Mouse (Mus musculus) neural tube, embryonic 14.5 days (tissue): ENCODE data around the gene Cand2. TPM values are rescaled to one million over a fixed set of nuclear protein-coding genes. Genes with fewer than 3 reads are reported as not detected.
A peak's percentile ranks its signal among the peaks of the same experiment; 100 is the strongest.
"Not testable (repeated sequence)": the region's sequence is repeated elsewhere in the genome, so short reads cannot be mapped to it uniquely, and the experiment has no call there.

Experiments used
- ATAC-seq: fragments of 200-750 bp; cut with Nextera tagmentation; 2 replicates; pipeline ENCODE4 v1.8.0; 2017; ENCODE audit warnings: low read depth, mild to moderate bottlenecking, moderate TSS enrichment, moderate library complexity
- H3K27ac ChIP-seq: fragments of 300-500 bp; sonication (generic); 2 replicates; pipeline ENCODE4 v1.5.1; 2014; ENCODE audit warnings: low read depth, mild to moderate bottlenecking, control low read depth, low read length, moderate library complexity, mixed read lengths
- H3K27me3 ChIP-seq: fragments of 300-500 bp; sonication (generic); 2 replicates; pipeline ENCODE4 v1.6.1; 2014; ENCODE audit warnings: low read length; ENCODE audit not compliant: control insufficient read depth, insufficient read depth
- H3K36me3 ChIP-seq: fragments of 300-500 bp; sonication (generic); 2 replicates; pipeline ENCODE4 v1.6.1; 2014; ENCODE audit warnings: low read length, mixed read lengths; ENCODE audit not compliant: control insufficient read depth, insufficient read depth
- H3K4me1 ChIP-seq: fragments of 300-500 bp; sonication (generic); 2 replicates; pipeline ENCODE4 v1.6.1; 2014; ENCODE audit warnings: low read length; ENCODE audit not compliant: control insufficient read depth, insufficient read depth
- H3K4me2 ChIP-seq: fragments of 300-500 bp; sonication (generic); 2 replicates; pipeline ENCODE4 v1.6.1; 2014; ENCODE audit warnings: mild to moderate bottlenecking, low read depth, low read length, control low read depth
- H3K4me3 ChIP-seq: fragments of 300-500 bp; sonication (generic); 2 replicates; pipeline ENCODE4 v1.5.1; 2014; ENCODE audit warnings: low read depth, low read length, control low read depth, mixed read lengths
- H3K9ac ChIP-seq: fragments of 300-500 bp; sonication (generic); replicated peaks from 2 replicates; pipeline ENCODE4 v1.6.1; 2014; ENCODE audit warnings: low read depth, mild to moderate bottlenecking, control low read depth, low read length, mixed read lengths
- H3K9me3 ChIP-seq: fragments of 300-500 bp; sonication (generic); 2 replicates; pipeline ENCODE4 v1.6.1; 2016; ENCODE audit warnings: low read length; ENCODE audit not compliant: control insufficient read depth
- WGBS: fragments of 180-500 bp; shearing (Covaris S2); extraction: QIAGEN DNeasy Blood & Tissue Kit; methylation state at CpG from one replicate; pipeline ENCODE4 v1.1.7; 2014; 5-methylcytosine and 5-hydroxymethylcytosine counted together
- polyA plus RNA-seq: library from polyadenylated mRNA; unstranded; fragments of >200 nt; fragmentation: Nextera tagmentation; extraction: Ambion mirVana; gene quantifications from 2 replicates; pipeline ENCODE4 v1.2.1, GENCODE M21; 2014

Gene Cand2
- polyA plus RNA-seq, 1 experiment from 2014 or later, result 8.3 TPM

DNA sequence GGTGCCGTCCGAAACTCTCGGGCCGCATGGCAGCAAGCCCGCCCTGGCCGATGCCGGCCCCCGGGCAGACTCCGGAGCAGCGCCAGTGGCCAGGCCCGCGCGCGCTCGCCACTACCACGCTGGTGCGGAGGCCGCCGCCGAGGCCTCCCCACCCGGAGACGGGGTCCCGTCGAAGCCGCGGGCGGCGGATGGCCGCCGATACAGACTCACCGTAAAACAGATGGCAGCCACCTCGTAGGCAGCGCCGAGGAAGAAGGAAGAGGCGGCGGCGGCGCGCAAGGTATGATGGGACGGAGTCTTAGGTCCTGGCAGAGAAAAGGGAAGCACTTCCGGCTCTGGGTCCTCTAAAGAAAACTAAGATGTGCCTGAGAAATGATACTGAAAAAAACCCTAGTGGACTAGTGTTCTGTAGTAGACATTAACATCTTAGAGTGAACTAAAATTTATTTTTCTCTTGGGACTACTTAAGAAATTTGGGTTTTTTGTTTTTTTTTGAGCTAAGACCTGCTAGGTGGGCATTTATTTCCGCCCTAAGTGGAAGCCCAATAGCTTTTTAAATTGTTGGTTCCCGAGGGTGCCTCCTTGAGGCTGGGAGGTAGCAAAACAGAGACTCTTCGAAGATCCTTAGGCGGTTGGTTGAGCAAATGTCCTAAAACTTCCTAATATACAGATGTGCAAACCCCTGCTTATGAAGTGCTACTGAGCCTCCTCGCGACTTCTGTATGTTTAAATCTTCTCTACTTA, 34.3 kb downstream of the Cand2 start, which contains the start of gene Rpl32:
TSS of gene Rpl32 (minus strand) at position 260 of the 744 bp plus-strand sequence.
- Histone ChIP-seq H3K27ac (peak within 1 kb of the TSS; percentile 89), H3K36me3 (peaks cover 35% of the 10 kb centered on the region), H3K9ac (peak within 1 kb of the TSS; percentile 92), H3K4me2 (peak within 1 kb of the TSS; percentile 78), H3K4me3 (peak within 1 kb of the TSS; percentile 97), H3K27me3 (no peaks in the 10 kb centered on the region), H3K4me1 (peaks cover 16% of the 10 kb centered on the region), H3K9me3 (no peaks in the 10 kb centered on the region)
- under 1% methylated on average over 47 of the region's 47 CpGs for WGBS
- peak; percentile 87 for ATAC-seq

DNA sequence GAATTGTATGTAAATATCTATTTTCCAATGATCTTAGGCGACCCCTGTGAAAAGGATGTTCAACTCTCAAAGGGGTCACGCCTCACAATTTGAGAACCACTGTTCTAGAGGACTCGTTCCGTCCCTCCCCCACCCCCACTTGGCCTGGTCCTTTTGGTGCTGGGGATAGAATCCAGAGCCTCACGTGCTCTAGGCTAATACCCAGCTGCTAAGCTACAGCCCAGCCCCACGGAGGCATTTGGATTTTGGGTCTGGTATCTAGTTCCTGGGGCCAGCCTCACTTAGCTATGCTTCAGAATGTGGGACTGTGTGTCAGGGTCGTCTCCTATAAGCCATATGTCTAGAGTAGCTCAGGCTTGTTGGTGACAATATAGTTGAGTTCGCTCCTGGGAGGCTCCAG, 37.3 kb downstream of the Cand2 start:
- H3K4me1 ChIP-seq, result peaks cover 9% of the 10 kb centered on the region
- H3K27ac ChIP-seq, result no peak overlapping the region
- H3K36me3 ChIP-seq, result peaks cover 6% of the 10 kb centered on the region
- H3K27me3 ChIP-seq, result no peaks in the 10 kb centered on the region
- H3K9me3 ChIP-seq, result no peaks in the 10 kb centered on the region
- ATAC-seq, result no peak
- H3K9ac ChIP-seq, result no peak overlapping the region
- H3K4me3 ChIP-seq, result no peak overlapping the region
- WGBS, result 78% methylated on average over 8 of the region's 8 CpGs
- no peak overlapping the region for H3K4me2 ChIP-seq

DNA sequence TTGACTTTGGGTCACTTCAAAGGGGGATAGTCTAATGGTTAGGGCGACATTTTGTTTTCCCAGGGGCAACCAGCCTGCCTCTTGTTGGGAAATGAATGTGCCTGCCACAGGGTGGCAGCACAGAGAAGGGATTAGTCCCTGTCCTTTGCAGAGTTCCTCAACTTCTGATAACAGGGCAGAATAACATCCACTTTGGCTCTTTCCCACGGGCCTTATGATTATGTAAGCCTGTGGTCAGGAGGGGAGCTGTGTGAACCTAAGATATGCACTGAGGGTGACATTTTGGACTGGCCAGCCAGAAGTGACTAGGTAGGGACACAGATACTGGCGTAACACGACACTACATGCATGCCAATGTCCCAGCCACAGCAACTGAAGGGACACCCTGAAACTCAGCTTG, 39.8 kb downstream of the Cand2 start:
- no peaks in the 10 kb centered on the region for H3K36me3 ChIP-seq
- no peaks in the 10 kb centered on the region for H3K27me3 ChIP-seq
- H3K4me3 ChIP-seq, result no peak overlapping the region
- no peak overlapping the region for H3K4me2 ChIP-seq
- ATAC-seq, result no peak
- WGBS, result 39% methylated on average over 4 of the region's 4 CpGs
- H3K27ac ChIP-seq, result no peak overlapping the region
- H3K9me3 ChIP-seq, result no peaks in the 10 kb centered on the region
- H3K9ac ChIP-seq, result no peak overlapping the region
- no peaks in the 10 kb centered on the region for H3K4me1 ChIP-seq

DNA sequence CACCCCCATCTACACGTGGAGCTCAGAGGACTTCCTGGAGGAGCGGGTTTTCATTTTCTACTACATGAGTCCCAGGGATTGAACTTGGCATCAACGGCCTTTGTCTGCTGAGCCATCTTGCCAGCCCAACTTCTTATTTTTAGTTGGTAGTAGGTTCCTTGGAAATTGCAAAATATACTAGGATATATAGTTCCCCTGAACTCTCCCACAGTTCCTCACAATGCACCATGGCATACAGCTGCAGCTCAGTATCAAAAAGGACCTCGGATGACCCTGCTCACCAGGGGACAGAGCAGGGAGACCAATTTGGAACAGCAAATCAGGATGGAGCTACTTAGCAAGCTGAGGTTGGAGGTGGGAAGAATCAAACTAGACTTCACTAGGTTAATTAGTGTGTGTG, 40.7 kb downstream of the Cand2 start:
- Histone ChIP-seq H3K4me2 (no peak overlapping the region), H3K4me1 (no peaks in the 10 kb centered on the region), H3K27me3 (no peaks in the 10 kb centered on the region), H3K4me3 (no peak overlapping the region), H3K36me3 (no peaks in the 10 kb centered on the region), H3K9me3 (no peaks in the 10 kb centered on the region), H3K9ac (no peak overlapping the region), H3K27ac (no peak overlapping the region)
- no peak for ATAC-seq
- WGBS, result 76% methylated on average over 4 of the region's 4 CpGs

DNA sequence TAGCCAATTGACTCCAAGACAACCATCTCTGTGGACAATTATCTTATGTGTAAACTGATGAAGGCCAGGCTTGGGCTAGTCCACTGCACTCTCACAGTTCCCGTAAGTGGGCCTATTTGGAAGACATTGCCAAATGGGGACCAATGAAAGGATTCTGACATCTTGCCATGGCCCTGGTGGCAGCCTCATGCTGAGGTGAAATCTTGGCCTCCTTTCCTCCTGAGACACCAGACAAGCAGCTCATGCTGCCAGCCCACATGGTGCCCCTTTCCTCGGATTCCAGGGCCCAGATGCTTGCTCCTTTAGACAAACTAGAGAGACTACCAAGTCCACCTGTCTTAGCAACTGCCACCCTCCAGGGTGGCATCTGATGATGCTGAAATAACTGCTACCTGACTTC, 43.8 kb downstream of the Cand2 start:
- whole genome bisulfite sequencing, result 78% methylated on average over 2 of the region's 2 CpGs
- Histone ChIP-seq H3K27ac (no peak overlapping the region), H3K36me3 (no peaks in the 10 kb centered on the region), H3K9ac (no peak overlapping the region), H3K9me3 (no peaks in the 10 kb centered on the region), H3K4me3 (no peak overlapping the region), H3K4me1 (no peaks in the 10 kb centered on the region), H3K4me2 (no peak overlapping the region), H3K27me3 (no peaks in the 10 kb centered on the region)
- ATAC-seq, result no peak

DNA sequence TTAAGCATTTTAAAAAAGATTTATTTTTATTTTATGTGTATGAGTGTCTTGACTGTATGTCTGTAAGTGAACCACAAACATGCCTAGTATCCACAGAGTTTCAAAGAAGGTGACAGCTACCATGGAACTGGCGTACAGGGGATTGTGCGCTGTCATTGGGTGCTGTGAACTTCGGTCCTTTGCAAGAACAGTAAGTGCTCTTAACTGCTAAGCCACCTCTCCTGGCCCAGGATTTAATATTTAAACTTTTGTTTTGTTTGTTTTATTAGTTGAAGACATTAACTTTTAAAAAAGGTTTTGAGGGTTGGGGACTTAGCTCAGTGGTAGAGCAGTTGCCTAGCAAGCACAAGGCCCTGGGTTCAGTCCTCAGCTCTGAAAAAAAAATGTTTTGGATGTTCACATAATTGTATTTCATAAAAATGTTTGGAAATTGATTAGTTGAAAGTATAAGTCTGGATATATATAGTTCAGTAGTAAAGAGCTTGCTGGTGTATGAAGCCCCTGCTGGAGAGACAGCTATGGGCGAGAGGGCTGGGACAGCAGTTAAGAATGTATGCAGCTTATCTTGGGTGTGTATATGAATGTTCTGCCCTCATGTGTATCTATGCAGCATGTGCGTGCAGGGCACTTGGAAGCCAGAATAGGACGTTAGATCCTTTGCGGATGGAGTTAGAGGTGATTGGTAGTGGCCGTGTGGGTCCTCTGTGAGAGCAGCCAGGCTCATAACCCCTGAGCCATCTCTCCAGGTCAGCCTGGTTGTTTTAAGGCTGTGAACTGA, 47.1 kb downstream of the Cand2 start:
- Histone ChIP-seq H3K9me3 (no peaks in the 10 kb centered on the region), H3K4me3 (no peak overlapping the region), H3K27ac (no peak overlapping the region), H3K4me1 (no peaks in the 10 kb centered on the region), H3K36me3 (no peaks in the 10 kb centered on the region), H3K9ac (no peak overlapping the region), H3K4me2 (no peak overlapping the region), H3K27me3 (no peaks in the 10 kb centered on the region)
- WGBS, result 87% methylated on average over 8 of the region's 8 CpGs
- no peak for ATAC-seq

DNA sequence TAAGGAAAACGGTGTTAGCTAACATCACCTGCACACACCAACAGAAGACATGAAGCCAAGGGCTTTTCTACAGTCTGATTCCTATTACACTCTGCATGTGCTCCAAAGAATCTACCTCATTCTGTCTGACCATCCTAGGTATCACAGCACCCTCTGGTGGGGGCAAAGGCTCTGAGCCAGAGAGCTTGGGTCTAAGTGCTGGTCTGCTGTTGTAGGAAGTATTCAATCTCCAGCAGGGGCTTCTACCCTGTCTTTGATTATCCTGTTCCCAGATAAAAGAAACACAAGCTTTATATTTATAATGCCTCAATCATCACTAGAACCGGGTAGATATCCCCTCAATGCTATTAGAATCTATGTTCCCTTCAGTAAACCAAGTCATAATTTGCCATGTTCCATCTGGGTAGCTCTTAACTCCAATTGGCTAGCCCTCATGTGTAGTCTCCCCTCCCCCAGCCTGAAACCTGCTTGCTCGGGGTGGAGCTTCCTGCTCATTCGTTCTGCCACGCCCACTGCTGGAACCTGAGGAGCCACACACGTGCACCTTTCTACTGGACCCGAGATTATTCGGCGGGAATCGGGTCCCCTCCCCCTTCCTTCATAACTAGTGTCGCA, 49.6 kb downstream of the Cand2 start:
- peak; percentile 86 for ATAC-seq
- not testable (repeated sequence) for H3K9me3 ChIP-seq, H3K4me1 ChIP-seq, H3K4me2 ChIP-seq, H3K27me3 ChIP-seq, H3K9ac ChIP-seq, H3K27ac ChIP-seq, H3K4me3 ChIP-seq, H3K36me3 ChIP-seq
- WGBS, result 1% methylated on average over 5 of the region's 11 CpGs

DNA sequence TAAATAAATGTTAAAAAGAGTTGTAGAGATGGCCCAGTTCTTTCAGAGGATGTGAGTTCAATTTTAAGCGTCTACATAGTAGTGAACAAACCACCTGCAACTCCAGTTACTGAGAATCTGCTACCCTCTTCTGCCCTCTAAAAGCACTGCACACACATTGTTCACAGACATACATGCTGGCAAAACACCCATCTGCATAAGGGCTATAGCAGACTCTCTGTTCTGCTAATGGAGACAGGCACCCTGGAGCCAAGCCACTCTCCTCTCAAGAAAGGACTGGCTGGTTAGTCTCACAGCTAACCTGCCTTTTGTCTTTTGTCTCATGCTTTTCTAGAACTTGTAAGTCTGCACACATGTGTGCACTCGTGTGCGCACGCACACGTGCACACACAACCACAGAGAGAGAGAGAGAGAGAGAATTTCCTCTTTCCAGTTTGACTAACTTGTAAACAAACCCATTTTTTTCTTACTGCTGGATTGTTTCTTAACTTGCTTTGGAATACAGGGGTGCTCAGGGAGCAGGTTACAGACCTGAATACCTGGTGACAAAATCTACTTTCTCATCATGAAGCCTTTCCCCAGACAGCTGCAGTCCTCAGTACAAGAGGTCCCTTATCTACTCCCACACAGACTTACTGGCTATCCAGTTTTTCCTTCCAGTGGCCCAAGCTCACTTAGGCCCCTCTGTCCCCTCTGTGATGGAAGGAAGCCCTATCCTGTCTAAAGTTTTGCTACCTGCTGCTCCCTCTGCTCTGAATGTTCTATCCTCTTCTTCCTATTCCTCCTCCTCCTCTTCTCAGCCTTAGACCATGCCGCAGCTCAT, 56.7 kb downstream of the Cand2 start:
- H3K36me3 ChIP-seq, result no peaks in the 10 kb centered on the region
- ATAC-seq, result no peak
- WGBS, result 85% methylated on average over 6 of the region's 6 CpGs

More for the DNA sequence above, 56.7 kb downstream of the Cand2 start:
- no peak overlapping the region for H3K4me2 ChIP-seq
- H3K27ac ChIP-seq, result no peak overlapping the region
- no peaks in the 10 kb centered on the region for H3K4me1 ChIP-seq
- H3K4me3 ChIP-seq, result no peak overlapping the region
- no peaks in the 10 kb centered on the region for H3K9me3 ChIP-seq
- no peak overlapping the region for H3K9ac ChIP-seq
- no peaks in the 10 kb centered on the region for H3K27me3 ChIP-seq
